Mouse (Mus musculus) embryonic facial prominence, embryonic 15.5 days (tissue): ENCODE measurements around the gene Tnr. TPM values are rescaled to one million over a fixed set of nuclear protein-coding genes. Genes with fewer than 3 reads are reported as not detected.

Source experiments
- ATAC-seq: fragments of 200-750 bp; cut with Nextera tagmentation; 2 replicates; pipeline ENCODE4 v1.8.0; 2017; ENCODE audit warnings: low read depth, moderate TSS enrichment; ENCODE audit not compliant: insufficient number of reproducible peaks, low FRiP score, low TSS enrichment
- H3K27ac ChIP-seq: fragments of 300-500 bp; sonication (generic); replicated peaks from 2 replicates; pipeline ENCODE4 v1.5.1; 2015; ENCODE audit warnings: mild to moderate bottlenecking, inconsistent platforms
- H3K27me3 ChIP-seq: fragments of 300-500 bp; sonication (generic); 2 replicates; pipeline ENCODE4 v1.6.1; 2015; ENCODE audit warnings: inconsistent platforms
- H3K36me3 ChIP-seq: fragments of 300-500 bp; sonication (generic); 2 replicates; pipeline ENCODE4 v1.6.1; 2015; ENCODE audit warnings: mild to moderate bottlenecking, inconsistent platforms
- H3K4me1 ChIP-seq: fragments of 300-500 bp; sonication (generic); 2 replicates; pipeline ENCODE4 v1.6.1; 2015; ENCODE audit warnings: inconsistent platforms
- H3K4me2 ChIP-seq: fragments of 300-500 bp; sonication (generic); replicated peaks from 2 replicates; pipeline ENCODE4 v1.6.1; 2015; ENCODE audit warnings: mild to moderate bottlenecking, inconsistent platforms
- H3K4me3 ChIP-seq: fragments of 300-500 bp; sonication (generic); replicated peaks from 2 replicates; pipeline ENCODE4 v1.5.1; 2015; ENCODE audit warnings: mild to moderate bottlenecking, inconsistent platforms
- H3K9ac ChIP-seq: fragments of 300-500 bp; sonication (generic); 2 replicates; pipeline ENCODE4 v1.6.1; 2015; ENCODE audit warnings: inconsistent platforms
- H3K9me3 ChIP-seq: fragments of 300-500 bp; sonication (generic); replicated peaks from 2 replicates; pipeline ENCODE4 v1.6.1; 2016; ENCODE audit warnings: inconsistent platforms
- WGBS: fragments of 180-500 bp; shearing (Covaris S2); methylation state at CpG from one replicate; pipeline ENCODE4 v1.1.7; 2015; 5-methylcytosine and 5-hydroxymethylcytosine counted together
- polyA plus RNA-seq: library from polyadenylated mRNA; unstranded; fragments of >200 nt; fragmentation: Nextera tagmentation; extraction: Ambion mirVana; gene quantifications from 2 replicates; pipeline ENCODE4 v1.2.1, GENCODE M21; 2015

The Tnr gene
- polyA plus RNA-seq, 1 experiment from 2014 or later: 0.23 TPM

DNA sequence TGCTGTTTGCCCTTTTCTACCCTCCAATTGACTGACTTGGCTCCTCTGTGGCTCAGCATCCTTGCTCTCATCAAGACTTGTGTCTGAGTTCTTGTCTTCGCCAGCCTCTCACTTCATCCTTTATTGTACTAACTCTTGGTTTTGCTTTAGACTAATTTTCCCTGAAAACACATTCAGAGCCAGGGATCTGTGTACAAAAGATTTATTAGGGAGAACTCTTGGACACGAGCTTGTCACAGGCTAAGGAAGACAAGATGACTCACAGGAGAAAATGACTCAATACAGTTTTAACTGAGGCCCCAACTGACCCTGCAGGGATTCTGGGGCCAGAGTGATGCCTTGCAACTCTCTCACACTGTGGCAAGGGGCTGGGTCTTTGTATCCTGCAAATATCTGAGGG, 241.3 kb downstream of the Tnr start:
- Histone ChIP-seq H3K36me3 (no peaks in the 10 kb centered on the region), H3K9ac (no peak overlapping the region), H3K27me3 (no peaks in the 10 kb centered on the region), H3K4me1 (peaks cover 13% of the 10 kb centered on the region), H3K4me2 (no peak overlapping the region), H3K9me3 (no peaks in the 10 kb centered on the region), H3K4me3 (no peak overlapping the region), H3K27ac (no peak overlapping the region)
- 74% methylated on average over 2 of the region's 2 CpGs for WGBS
- no peak for ATAC-seq

DNA sequence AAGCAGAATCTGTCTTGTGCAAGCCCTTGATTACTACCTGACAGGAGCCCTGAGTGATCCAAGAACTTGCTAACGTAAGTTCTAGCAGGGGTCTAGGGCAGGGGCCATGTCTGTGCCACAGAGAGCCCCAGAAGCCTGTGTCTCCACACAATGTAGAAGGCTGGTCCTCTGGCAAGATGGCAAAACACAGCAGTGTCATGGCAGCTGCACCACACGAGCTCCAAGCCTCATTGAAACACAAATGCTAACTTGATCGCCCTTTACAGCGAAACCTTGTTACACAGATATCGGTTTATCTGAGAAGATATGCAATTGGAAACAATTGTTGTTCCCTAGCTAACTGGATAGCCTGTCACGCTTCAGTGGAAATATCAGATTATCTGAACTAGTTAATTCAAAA, 246.4 kb downstream of the Tnr start:
- H3K4me3 ChIP-seq: no peak overlapping the region
- 0 out of 2 replicates have a peak, but pooled peaks cover 4% of the 10 kb centered on the region for H3K27me3 ChIP-seq
- 0 out of 2 replicates have a peak, but pooled peaks cover 5% of the 10 kb centered on the region for H3K4me1 ChIP-seq
- WGBS: 58% methylated on average over 6 of the region's 6 CpGs
- no peak overlapping the region for H3K27ac ChIP-seq
- ATAC-seq: no peak
- H3K4me2 ChIP-seq: no peak overlapping the region
- no peaks in the 10 kb centered on the region for H3K9me3 ChIP-seq
- H3K9ac ChIP-seq: no peak overlapping the region
- no peaks in the 10 kb centered on the region for H3K36me3 ChIP-seq

- H3K9me3 ChIP-seq: no peaks in the 10 kb centered on the region
- H3K27ac ChIP-seq: no peak overlapping the region
- H3K27me3 ChIP-seq: 0 out of 2 replicates have a peak, but pooled peaks cover 4% of the 10 kb centered on the region
- H3K4me2 ChIP-seq: no peak overlapping the region
- H3K9ac ChIP-seq: no peak overlapping the region
- H3K36me3 ChIP-seq: no peaks in the 10 kb centered on the region
- ATAC-seq: no peak
- no peak overlapping the region for H3K4me3 ChIP-seq
- no peaks in the 10 kb centered on the region for H3K4me1 ChIP-seq
- WGBS: 75% methylated on average over 12 of the region's 12 CpGs
These were observed 250.1 kb downstream of the Tnr start for GRCm38 (mm10) chr1:159773671-159774070.

- ATAC-seq: peak; percentile 29; the same call in 1 of the 2 replicates
- Histone ChIP-seq H3K4me1 (no peaks in the 10 kb centered on the region), H3K4me3 (no peak overlapping the region), H3K36me3 (no peaks in the 10 kb centered on the region), H3K27ac (no peak overlapping the region), H3K9me3 (no peaks in the 10 kb centered on the region), H3K9ac (no peak overlapping the region), H3K27me3 (0 out of 2 replicates have a peak, but pooled peaks cover 4% of the 10 kb centered on the region), H3K4me2 (no peak overlapping the region)
- 36% methylated on average over 3 of the region's 3 CpGs for WGBS
These were observed 251.6 kb downstream of the Tnr start for GRCm38 (mm10) chr1:159775168-159775567.

DNA sequence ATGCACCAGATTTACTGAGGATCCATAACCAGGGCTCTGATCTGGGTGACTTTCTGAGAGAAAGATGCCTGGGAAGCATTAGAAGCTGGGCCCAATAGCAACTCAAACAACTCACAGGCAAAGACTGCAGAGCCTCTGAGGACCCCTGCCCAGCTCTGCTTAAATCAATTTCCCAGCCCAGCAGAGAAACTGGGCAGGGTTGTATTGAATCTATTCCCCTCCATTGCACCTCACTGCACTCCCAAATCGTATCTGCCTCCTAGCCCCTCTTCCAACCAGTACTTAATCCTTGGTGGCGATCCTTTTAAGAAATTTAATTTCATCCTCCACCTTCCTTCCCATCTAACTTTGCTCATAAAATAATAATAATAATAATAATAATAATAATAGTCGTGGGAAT, 253.5 kb downstream of the Tnr start:
- H3K9ac ChIP-seq: no peak overlapping the region
- no peaks in the 10 kb centered on the region for H3K9me3 ChIP-seq
- H3K27me3 ChIP-seq: 0 out of 2 replicates have a peak, but pooled peaks cover 4% of the 10 kb centered on the region
- no peaks in the 10 kb centered on the region for H3K36me3 ChIP-seq
- H3K4me2 ChIP-seq: no peak overlapping the region
- no peak overlapping the region for H3K27ac ChIP-seq
- WGBS: 78% methylated on average over 3 of the region's 3 CpGs
- no peak for ATAC-seq
- H3K4me1 ChIP-seq: no peaks in the 10 kb centered on the region
- H3K4me3 ChIP-seq: no peak overlapping the region

- WGBS: 68% methylated on average over 3 of the region's 3 CpGs
- ATAC-seq: no peak
- Histone ChIP-seq H3K9ac (no peak overlapping the region), H3K4me3 (no peak overlapping the region), H3K4me1 (no peaks in the 10 kb centered on the region), H3K4me2 (no peak overlapping the region), H3K9me3 (no peaks in the 10 kb centered on the region), H3K36me3 (no peaks in the 10 kb centered on the region), H3K27me3 (no peaks in the 10 kb centered on the region), H3K27ac (no peak overlapping the region)
These were observed 255.9 kb downstream of the Tnr start for GRCm38 (mm10) chr1:159779424-159779823.

DNA sequence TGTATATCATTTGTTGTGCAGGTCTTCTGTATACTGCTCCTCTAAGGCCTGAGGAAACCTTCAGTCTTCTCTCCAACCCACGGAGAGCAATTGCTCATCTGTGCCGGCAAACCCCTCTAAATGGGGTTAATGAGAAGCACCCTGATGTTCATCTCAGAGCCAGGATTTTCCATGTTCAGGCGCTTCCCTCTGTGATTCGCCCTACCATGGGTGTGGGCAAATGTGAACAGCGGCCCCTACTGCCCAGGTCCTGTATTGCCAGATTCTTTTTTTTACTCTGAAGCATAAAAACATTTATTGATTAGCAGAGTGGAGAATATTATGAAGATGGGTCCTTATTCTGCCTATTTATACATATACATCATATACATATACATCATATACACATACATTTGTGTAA, 260.3 kb downstream of the Tnr start:
- no peaks in the 10 kb centered on the region for H3K36me3 ChIP-seq
- ATAC-seq: no peak
- no peaks in the 10 kb centered on the region for H3K4me1 ChIP-seq
- H3K4me3 ChIP-seq: no peak overlapping the region
- H3K27me3 ChIP-seq: no peaks in the 10 kb centered on the region
- no peak overlapping the region for H3K9ac ChIP-seq
- no peak overlapping the region for H3K4me2 ChIP-seq
- H3K9me3 ChIP-seq: no peaks in the 10 kb centered on the region
- 29% methylated on average over 5 of the region's 5 CpGs for WGBS
- no peak overlapping the region for H3K27ac ChIP-seq

DNA sequence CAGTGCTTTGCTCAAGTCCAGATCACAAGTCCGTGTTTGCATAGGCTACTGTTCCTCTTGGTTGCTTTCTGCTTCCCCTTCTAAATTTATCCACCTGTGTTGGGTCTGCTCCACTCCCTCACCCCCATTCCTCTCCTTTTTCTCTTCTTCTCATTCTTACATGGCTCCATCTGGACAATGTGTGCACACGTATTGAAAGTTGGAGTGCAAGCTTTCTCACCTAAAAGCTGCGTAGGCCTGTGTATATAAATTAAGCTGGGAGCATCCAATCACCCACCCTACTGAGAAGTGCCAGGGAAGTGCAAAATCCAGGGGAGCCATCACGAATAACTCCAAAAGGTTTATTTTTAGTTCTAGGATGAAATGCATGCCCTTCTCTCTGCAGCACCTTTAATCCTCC, 264.7 kb downstream of the Tnr start:
- Histone ChIP-seq H3K4me3 (no peak overlapping the region), H3K27ac (no peak overlapping the region), H3K36me3 (no peaks in the 10 kb centered on the region), H3K4me1 (no peaks in the 10 kb centered on the region), H3K9ac (no peak overlapping the region), H3K4me2 (no peak overlapping the region), H3K27me3 (no peaks in the 10 kb centered on the region), H3K9me3 (no peaks in the 10 kb centered on the region)
- no peak for ATAC-seq
- WGBS: 76% methylated on average over 4 of the region's 4 CpGs

DNA sequence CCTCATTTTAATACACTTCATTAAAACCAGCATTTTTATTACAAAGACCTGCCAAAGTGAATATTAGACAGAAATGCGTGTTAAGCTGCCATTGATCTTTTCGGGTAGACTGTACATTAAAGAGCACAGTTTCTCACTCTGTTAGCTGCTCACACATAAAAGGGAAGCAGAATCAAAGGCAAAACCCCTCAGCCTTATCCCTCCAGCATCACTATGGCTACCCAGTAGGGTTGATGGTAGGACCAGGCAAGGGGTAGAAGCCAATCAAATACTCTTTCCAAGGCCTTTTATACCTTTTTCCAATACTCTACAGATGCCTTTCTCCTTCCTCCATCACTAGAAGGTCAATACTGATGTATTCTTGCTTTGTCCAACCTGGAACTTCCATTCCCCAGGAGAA, 269.0 kb downstream of the Tnr start:
- H3K27ac ChIP-seq: no peak overlapping the region
- H3K9me3 ChIP-seq: no peaks in the 10 kb centered on the region
- 93% methylated on average over 2 of the region's 2 CpGs for WGBS
- H3K4me3 ChIP-seq: no peak overlapping the region
- no peak overlapping the region for H3K9ac ChIP-seq
- H3K4me2 ChIP-seq: no peak overlapping the region
- no peaks in the 10 kb centered on the region for H3K27me3 ChIP-seq
- no peaks in the 10 kb centered on the region for H3K36me3 ChIP-seq
- no peaks in the 10 kb centered on the region for H3K4me1 ChIP-seq
- ATAC-seq: no peak

- Histone ChIP-seq H3K27ac (no peak overlapping the region), H3K36me3 (no peaks in the 10 kb centered on the region), H3K4me3 (no peak overlapping the region), H3K4me2 (no peak overlapping the region), H3K27me3 (no peaks in the 10 kb centered on the region), H3K9ac (no peak overlapping the region), H3K9me3 (no peaks in the 10 kb centered on the region), H3K4me1 (no peaks in the 10 kb centered on the region)
- WGBS: 75% methylated on average over 2 of the region's 2 CpGs
- no peak for ATAC-seq
These were observed 272.5 kb downstream of the Tnr start for GRCm38 (mm10) chr1:159796021-159796420.

GRCm38 (mm10) chr1:159800366-159800765, 276.8 kb downstream of the Tnr start:
- no peak overlapping the region for H3K27ac ChIP-seq
- no peaks in the 10 kb centered on the region for H3K4me1 ChIP-seq
- H3K4me3 ChIP-seq: no peak overlapping the region
- no peak for ATAC-seq
- H3K9ac ChIP-seq: no peak overlapping the region
- no peaks in the 10 kb centered on the region for H3K9me3 ChIP-seq
- WGBS: 75% methylated on average over 5 of the region's 5 CpGs
- H3K4me2 ChIP-seq: no peak overlapping the region
- H3K36me3 ChIP-seq: no peaks in the 10 kb centered on the region
- H3K27me3 ChIP-seq: no peaks in the 10 kb centered on the region

DNA sequence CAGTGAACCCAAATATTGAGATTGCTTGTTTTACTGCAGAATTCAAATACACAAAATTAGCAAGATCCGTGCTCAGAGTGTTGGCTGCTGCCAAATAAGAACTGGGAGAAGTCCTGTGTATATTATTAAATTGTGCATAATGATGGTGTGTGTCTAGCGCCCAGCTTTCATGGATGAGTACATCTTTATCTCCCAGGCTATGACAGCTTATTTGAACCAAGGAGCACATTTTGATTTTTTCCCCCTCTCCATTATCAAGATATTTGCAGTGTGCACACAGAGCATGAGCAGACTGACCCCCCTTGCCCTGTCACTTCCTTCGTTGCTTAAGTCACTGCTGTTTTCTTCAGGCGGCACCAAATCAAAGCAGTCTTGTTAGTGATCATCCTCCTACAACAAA, 278.2 kb downstream of the Tnr start:
- no peak for ATAC-seq
- H3K36me3 ChIP-seq: no peaks in the 10 kb centered on the region
- WGBS: 66% methylated on average over 4 of the region's 4 CpGs
- no peak overlapping the region for H3K27ac ChIP-seq
- no peaks in the 10 kb centered on the region for H3K4me1 ChIP-seq
- 0 out of 2 replicates have a peak, but pooled peaks cover 3% of the 10 kb centered on the region for H3K9me3 ChIP-seq
- H3K27me3 ChIP-seq: no peaks in the 10 kb centered on the region
- H3K4me3 ChIP-seq: no peak overlapping the region
- no peak overlapping the region for H3K9ac ChIP-seq
- no peak overlapping the region for H3K4me2 ChIP-seq
